Mouse (Mus musculus): Measurements from ENCODE around the gene Plppr2. TPM values are rescaled to one million over a fixed set of nuclear protein-coding genes. Genes with fewer than 3 reads are reported as not detected.

Gene Plppr2
- total and polyA plus RNA-seq, 3 experiments, result 1.3 to 13.9 TPM; not detected in 1

DNA sequence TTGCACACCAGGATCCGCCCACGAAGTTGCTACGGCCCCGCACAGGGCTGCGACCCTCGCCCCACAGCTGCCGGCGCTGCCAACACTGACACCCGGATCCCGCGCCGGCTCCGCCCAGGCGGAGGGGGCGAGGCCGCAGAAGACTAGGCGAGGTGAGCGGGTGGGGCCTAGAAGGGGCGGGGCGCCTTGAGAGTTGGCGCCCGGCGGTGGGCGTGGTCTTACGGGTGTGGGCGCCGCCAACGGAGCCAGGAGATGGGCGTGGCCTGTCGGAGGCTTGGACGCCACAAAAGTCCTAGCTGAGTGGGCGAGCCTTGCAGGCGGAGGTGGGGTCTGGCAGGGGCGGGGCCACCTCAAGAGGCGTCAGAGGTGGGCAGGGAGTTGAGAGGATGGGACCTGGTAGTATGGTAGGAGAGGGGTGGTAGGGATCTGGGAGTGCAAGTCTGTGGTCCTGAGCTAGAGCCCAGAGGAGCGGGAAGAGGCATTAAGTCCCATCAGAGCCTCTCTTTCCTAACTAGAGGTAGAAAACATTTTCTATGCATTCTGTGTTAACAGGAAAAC is 18.7 kb upstream of the Plppr2 start, which contains the start of gene Rab3d:
TSS of gene Rab3d (minus strand) at position 158 of the 558 bp plus-strand sequence.
- Histone ChIP-seq H3K79me2 (ENCODE audit: control insufficient read depth, insufficient read depth, low read length, poor library complexity) (peaks cover 3% of the 10 kb centered on the region; the same call in 1 of the 2 replicates), H3K9ac (ENCODE audit: control insufficient read depth, low read depth, low read length, poor library complexity, severe bottlenecking) (peak within 1 kb of the TSS; percentile 61), H3K36me3 (ENCODE audit: control insufficient read depth in 1 of 2, insufficient read depth in 2 of 2, low read length in 2 of 2) (peaks cover 0 to 10% of the 10 kb centered on the region in 2 experiments; a peak in 2 of 4 replicates), H3K9me3 (replicated peaks; ENCODE audit: insufficient read depth, low read length) (no peaks in the 10 kb centered on the region), H3K4me1 (ENCODE audit: control insufficient read depth in 1 of 2, insufficient read depth in 2 of 2, low read length in 2 of 2) (peaks cover 7 to 12% of the 10 kb centered on the region in 2 experiments), H3K4me3 (ENCODE audit: control insufficient read depth in 1 of 2, insufficient read depth in 1 of 2, low read depth in 2 of 2, low read length in 2 of 2) (peak within 1 kb of the TSS; percentile 65 to 94), H3K27me3 (ENCODE audit: control insufficient read depth in 1 of 2, insufficient read depth in 2 of 2, low read length in 2 of 2) (no peaks in the 10 kb centered on the region), H3K27ac (ENCODE audit: control insufficient read depth, low read depth, low read length) (peak within 1 kb of the TSS; percentile 2; the same call in 1 of the 2 replicates)
- DNase-seq (ENCODE audit: low read depth, low spot score), result peak; percentile 100
- peak; percentile 55 for TF ChIP-seq ELF1 (IDR thresholded peaks at IDR 0.05; ENCODE audit: low read depth, low read length)
- 0 out of 2 replicates have a peak, but pooled peaks have one; percentile 2 for TF ChIP-seq SMC3 (IDR thresholded peaks at IDR 0.05; ENCODE audit: low read depth, low read length)
- TF ChIP-seq HCFC1 (IDR thresholded peaks at IDR 0.05; ENCODE audit: low read depth, low read length), result peak; percentile 73
- TF ChIP-seq CHD1 (IDR thresholded peaks at IDR 0.05; ENCODE audit: low read depth, low read length), result peak; percentile 53; the same call in 1 of the 2 replicates
- TF ChIP-seq POLR2AphosphoS2 (IDR thresholded peaks at IDR 0.05; ENCODE audit: low read length), result peak; percentile 80; the same call in 1 of the 2 replicates
- peak; percentile 53 for TF ChIP-seq NRF1 (IDR thresholded peaks at IDR 0.05; ENCODE audit: insufficient read depth, low read depth, low read length, poor library complexity, severe bottlenecking)
- no peak for TF ChIP-seq BHLHE40 (IDR thresholded peaks at IDR 0.05; ENCODE audit: borderline replicate concordance, low read depth, low read length)
- 0 out of 2 replicates have a peak, but pooled peaks have one; percentile 34 for TF ChIP-seq RCOR1 (IDR thresholded peaks at IDR 0.05; ENCODE audit: low read depth, low read length)
- peak in 1 of 2 experiments; percentile 28; a peak in 2 of 4 replicates for TF ChIP-seq EP300 (IDR thresholded peaks at IDR 0.05; ENCODE audit: low read depth in 1 of 2, low read length in 2 of 2)
- TF ChIP-seq ZC3H11A (IDR thresholded peaks at IDR 0.05; ENCODE audit: low read depth, low read length), result no peak
- peak in 1 of 2 experiments; percentile 87; a peak in 2 of 4 replicates for TF ChIP-seq POLR2A (IDR thresholded peaks at IDR 0.05; ENCODE audit: control insufficient read depth in 1 of 2, insufficient read depth in 1 of 2, low read depth in 1 of 2, low read length in 2 of 2, poor library complexity in 1 of 2)
- peak; percentile 95 for TF ChIP-seq MAZ (IDR thresholded peaks at IDR 0.05; ENCODE audit: low read depth, low read length)
- peak; percentile 63; the same call in 1 of the 2 replicates for TF ChIP-seq SIN3A (IDR thresholded peaks at IDR 0.05; ENCODE audit: low read length)
- TF ChIP-seq TCF12 (IDR thresholded peaks at IDR 0.05; ENCODE audit: low read depth, low read length), result peak; percentile 68
- peak; percentile 34 for TF ChIP-seq ETS1 (IDR thresholded peaks at IDR 0.05; ENCODE audit: low read depth, low read length)
- peak; percentile 63; the same call in 1 of the 2 replicates for TF ChIP-seq TBP (IDR thresholded peaks at IDR 0.05; ENCODE audit: low read depth, low read length)
- peak; percentile 79 for TF ChIP-seq NELFE (IDR thresholded peaks at IDR 0.05; ENCODE audit: low read depth, low read length)
- TF ChIP-seq USF2 (IDR thresholded peaks at IDR 0.05; ENCODE audit: borderline replicate concordance in 1 of 2, insufficient read depth in 1 of 2, low read depth in 1 of 2, low read length in 2 of 2), result no peak
- TF ChIP-seq TAL1 (IDR thresholded peaks at IDR 0.05; ENCODE audit: low read length), result no peak
- TF ChIP-seq ZMIZ1 (IDR thresholded peaks at IDR 0.05; ENCODE audit: low read depth, low read length), result peak; percentile 86
- TF ChIP-seq MEF2A (IDR thresholded peaks at IDR 0.05; ENCODE audit: extremely low read depth, insufficient replicate concordance, low read depth, low read length, poor library complexity, severe bottlenecking), result peak; percentile 33; the same call in 1 of the 2 replicates
- TF ChIP-seq E2F4 (IDR thresholded peaks at IDR 0.05; ENCODE audit: borderline replicate concordance, low read depth, low read length), result peak; percentile 77; the same call in 1 of the 2 replicates
- TF ChIP-seq MXI1 (IDR thresholded peaks at IDR 0.05; ENCODE audit: low read depth, low read length), result peak; percentile 86
- TF ChIP-seq MAFK (IDR thresholded peaks at IDR 0.05; ENCODE audit: borderline replicate concordance, low read depth, low read length), result peak; percentile 4; the same call in 1 of the 2 replicates
- peak; percentile 36; the same call in 1 of the 2 replicates for TF ChIP-seq USF1 (IDR thresholded peaks at IDR 0.05; ENCODE audit: low read depth, low read length)
- no peak for TF ChIP-seq MYC (IDR thresholded peaks at IDR 0.05; ENCODE audit: low read depth, low read length)
